Mouse (Mus musculus): ENCODE results near the gene Bag6. TPM values are rescaled to one million over a fixed set of nuclear protein-coding genes. Genes with fewer than 3 reads are reported as not detected.

The Bag6 gene
- total RNA-seq, 2 experiments from 2014 or later = 23.8 to 48.1 TPM

DNA sequence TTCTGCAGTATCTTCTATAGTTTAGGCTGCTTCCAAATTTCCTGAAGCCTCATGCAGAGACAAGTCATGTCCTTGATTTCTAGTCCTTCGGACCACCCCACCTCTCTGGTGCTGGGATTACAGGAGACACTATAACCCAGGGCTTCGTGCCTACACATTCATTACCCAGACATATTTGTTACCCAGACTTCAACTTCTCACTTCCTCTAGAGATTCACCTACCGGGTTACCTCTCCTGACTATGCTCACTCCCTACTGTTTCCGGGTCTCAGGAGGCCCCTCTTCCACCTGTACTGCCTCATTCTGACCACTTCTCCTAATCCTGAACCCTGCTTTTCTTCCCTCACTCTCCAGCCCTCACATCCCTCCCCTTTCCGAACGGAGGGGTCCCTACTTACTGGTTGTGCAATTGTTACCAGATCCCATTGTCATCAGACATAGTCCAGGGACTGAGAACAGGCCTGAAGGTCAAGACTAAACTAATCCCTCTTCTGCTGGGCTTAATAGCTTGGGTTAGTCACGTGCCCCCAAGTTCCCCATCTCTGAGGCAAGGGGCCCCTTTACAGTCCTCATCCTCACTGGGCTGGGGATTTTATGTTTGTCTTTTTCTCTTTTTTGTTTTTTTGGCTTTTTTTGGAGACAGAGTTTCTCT, 53.1 kb downstream of the Bag6 start, which contains the start of gene Lst1:
Lst1 (minus strand) TSS at position 481 of the 652 bp plus-strand sequence.
- ATAC-seq (replicated peaks; ENCODE audit: low FRiP score, poor library complexity, severe bottlenecking) = no peak

GRCm38 (mm10) chr17:35189186-35189585, 54.2 kb downstream of the Bag6 start:
- no peak for ATAC-seq (replicated peaks; ENCODE audit: low FRiP score, poor library complexity, severe bottlenecking)

- ATAC-seq (replicated peaks; ENCODE audit: low FRiP score, poor library complexity, severe bottlenecking) = no peak
These were observed 55.1 kb downstream of the Bag6 start for GRCm38 (mm10) chr17:35190096-35190495.

- no peak for ATAC-seq (replicated peaks; ENCODE audit: low FRiP score, poor library complexity, severe bottlenecking)
These were observed 56.7 kb downstream of the Bag6 start for GRCm38 (mm10) chr17:35191723-35192122.

DNA sequence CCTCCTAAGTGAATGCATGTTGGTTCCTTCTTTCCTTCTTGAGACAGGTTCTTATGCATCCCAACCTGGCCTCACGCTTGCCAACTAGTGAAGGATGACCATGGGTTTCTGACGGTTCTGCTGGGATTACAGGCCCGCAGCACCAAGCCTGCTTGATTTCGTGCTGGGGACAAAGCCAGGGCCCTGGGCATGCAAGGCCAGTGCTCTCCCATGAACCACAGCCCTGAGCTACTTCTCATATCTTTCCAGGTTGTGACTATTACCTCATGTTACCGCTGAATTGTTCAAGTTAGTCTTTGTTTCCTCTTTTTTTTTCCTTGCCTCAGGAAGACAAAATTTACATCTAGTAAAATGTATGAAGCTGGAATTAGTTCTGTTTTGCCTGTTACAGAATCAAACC, 57.9 kb downstream of the Bag6 start:
- ATAC-seq (replicated peaks; ENCODE audit: low FRiP score, poor library complexity, severe bottlenecking) = no peak

GRCm38 (mm10) chr17:35193881-35194843, 59.2 kb downstream of the Bag6 start, which contains the start of gene Ltb:
TSS of gene Ltb (plus strand) at chr17:35194439.
- no peak for ATAC-seq (replicated peaks; ENCODE audit: low FRiP score, poor library complexity, severe bottlenecking)

GRCm38 (mm10) chr17:35194844-35195630, 60.1 kb downstream of the Bag6 start:
- no peak for ATAC-seq (replicated peaks; ENCODE audit: low FRiP score, poor library complexity, severe bottlenecking)

DNA sequence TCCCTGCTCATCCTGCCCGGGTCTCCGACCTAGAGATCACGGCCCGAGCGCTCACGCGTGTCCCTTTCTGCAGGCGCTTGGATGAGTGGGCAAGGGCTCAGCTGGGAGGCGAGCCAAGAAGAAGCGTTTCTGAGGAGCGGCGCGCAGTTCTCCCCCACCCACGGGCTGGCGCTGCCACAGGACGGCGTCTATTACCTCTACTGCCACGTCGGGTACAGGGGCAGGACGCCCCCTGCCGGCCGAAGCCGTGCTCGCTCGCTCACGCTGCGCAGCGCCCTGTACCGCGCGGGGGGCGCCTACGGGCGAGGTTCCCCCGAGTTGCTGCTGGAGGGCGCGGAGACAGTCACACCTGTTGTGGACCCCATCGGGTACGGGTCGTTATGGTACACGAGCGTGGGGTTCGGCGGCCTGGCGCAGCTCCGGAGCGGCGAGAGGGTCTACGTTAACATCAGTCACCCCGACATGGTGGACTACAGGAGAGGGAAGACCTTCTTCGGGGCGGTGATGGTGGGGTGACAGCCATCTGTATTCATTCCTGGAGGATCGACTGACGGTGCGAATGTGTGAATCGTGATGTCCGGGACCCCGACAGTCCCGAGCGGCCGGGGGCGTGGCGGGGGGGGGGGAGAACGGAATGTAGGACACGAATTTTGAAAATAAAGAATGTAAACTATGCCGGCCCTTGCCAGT, 60.8 kb downstream of the Bag6 start:
- peak; percentile 85 for ATAC-seq (replicated peaks; ENCODE audit: low FRiP score, poor library complexity, severe bottlenecking)

GRCm38 (mm10) chr17:35196321-35196641, 61.3 kb downstream of the Bag6 start:
- ATAC-seq (replicated peaks; ENCODE audit: low FRiP score, poor library complexity, severe bottlenecking) = no peak

Other genes with a start within 250 kb of the Bag6 start
Only the 30 nearest of the 41 such genes appear.
- gene Lsm2, start 153.3 kb upstream of the Bag6 start, total RNA-seq (2015; ENCODE audit: low replicate concordance) = 46.8 and 50.3 TPM in 2 replicates
- gene Lsm2, start 153.3 kb upstream of the Bag6 start, total RNA-seq (2017; ENCODE audit: low replicate concordance) = 11.2 and 16.7 TPM in 2 replicates
- gene Vars, start 134.2 kb upstream of the Bag6 start, total RNA-seq (2015; ENCODE audit: low replicate concordance) = 24.4 and 33.4 TPM in 2 replicates
- gene Vars, start 134.2 kb upstream of the Bag6 start, total RNA-seq (2017; ENCODE audit: low replicate concordance) = 37.4 and 45.0 TPM in 2 replicates
- not detected in 2 replicates for gene Vwa7, start 118.6 kb upstream of the Bag6 start, total RNA-seq (2015; ENCODE audit: low replicate concordance)
- gene Vwa7, start 118.6 kb upstream of the Bag6 start, total RNA-seq (2017; ENCODE audit: low replicate concordance) = not detected in 2 replicates
- gene Sapcd1, start 107.2 kb upstream of the Bag6 start, total RNA-seq (2015; ENCODE audit: low replicate concordance) = 2.3 TPM in 1 of 2 replicates, not detected in the other
- not detected in 2 replicates for gene Sapcd1, start 107.2 kb upstream of the Bag6 start, total RNA-seq (2017; ENCODE audit: low replicate concordance)
- 0.38 and 1.5 TPM in 2 replicates for gene Msh5, start 88.4 kb upstream of the Bag6 start, total RNA-seq (2015; ENCODE audit: low replicate concordance)
- gene Msh5, start 88.4 kb upstream of the Bag6 start, total RNA-seq (2017; ENCODE audit: low replicate concordance) = 5.7 and 8.8 TPM in 2 replicates
- 74.6 and 85.9 TPM in 2 replicates for gene Clic1, start 85.2 kb upstream of the Bag6 start, total RNA-seq (2015; ENCODE audit: low replicate concordance)
- 66.9 and 68.8 TPM in 2 replicates for gene Clic1, start 85.2 kb upstream of the Bag6 start, total RNA-seq (2017; ENCODE audit: low replicate concordance)
- 1.0 and 1.7 TPM in 2 replicates for gene Ddah2, start 76.1 kb upstream of the Bag6 start, total RNA-seq (2015; ENCODE audit: low replicate concordance)
- 2.2 TPM in 1 of 2 replicates, not detected in the other for gene Ddah2, start 76.1 kb upstream of the Bag6 start, total RNA-seq (2017; ENCODE audit: low replicate concordance)
- gene Ly6g6c, start 69.8 kb upstream of the Bag6 start, total RNA-seq (2015; ENCODE audit: low replicate concordance) = not detected in 2 replicates
- gene Ly6g6c, start 69.8 kb upstream of the Bag6 start, total RNA-seq (2017; ENCODE audit: low replicate concordance) = not detected in 2 replicates
- gene Mpig6b, start 69.0 kb upstream of the Bag6 start, total RNA-seq (2015; ENCODE audit: low replicate concordance) = 0.42 TPM in 1 of 2 replicates, not detected in the other
- not detected in 2 replicates for gene Mpig6b, start 69.0 kb upstream of the Bag6 start, total RNA-seq (2017; ENCODE audit: low replicate concordance)
- not detected in 2 replicates for gene Ly6g6e, start 58.3 kb upstream of the Bag6 start, total RNA-seq (2015; ENCODE audit: low replicate concordance)
- not detected in 2 replicates for gene Ly6g6e, start 58.3 kb upstream of the Bag6 start, total RNA-seq (2017; ENCODE audit: low replicate concordance)
- not detected in 2 replicates for gene Ly6g6d, start 57.1 kb upstream of the Bag6 start, total RNA-seq (2015; ENCODE audit: low replicate concordance)
- gene Ly6g6d, start 57.1 kb upstream of the Bag6 start, total RNA-seq (2017; ENCODE audit: low replicate concordance) = 1.4 TPM in 1 of 2 replicates, not detected in the other
- not detected in 2 replicates for gene Ly6g6f, start 49.6 kb upstream of the Bag6 start, total RNA-seq (2015; ENCODE audit: low replicate concordance)
- gene Ly6g6f, start 49.6 kb upstream of the Bag6 start, total RNA-seq (2017; ENCODE audit: low replicate concordance) = not detected in 2 replicates
- 28.1 and 36.8 TPM in 2 replicates for gene Abhd16a, start 45.9 kb upstream of the Bag6 start, total RNA-seq (2015; ENCODE audit: low replicate concordance)
- 33.3 and 63.0 TPM in 2 replicates for gene Abhd16a, start 45.9 kb upstream of the Bag6 start, total RNA-seq (2017; ENCODE audit: low replicate concordance)
- gene Ly6g5c, start 26.9 kb upstream of the Bag6 start, total RNA-seq (2015; ENCODE audit: low replicate concordance) = not detected in 2 replicates
- gene Ly6g5c, start 26.9 kb upstream of the Bag6 start, total RNA-seq (2017; ENCODE audit: low replicate concordance) = not detected in 2 replicates
- 7.7 TPM in 1 of 2 replicates, not detected in the other for gene Ly6g5b, start 19.8 kb upstream of the Bag6 start, total RNA-seq (2015; ENCODE audit: low replicate concordance)
- 0.34 TPM in 1 of 2 replicates, not detected in the other for gene Ly6g5b, start 19.8 kb upstream of the Bag6 start, total RNA-seq (2017; ENCODE audit: low replicate concordance)
- 10.9 and 14.8 TPM in 2 replicates for gene Gpank1, start 13.7 kb upstream of the Bag6 start, total RNA-seq (2015; ENCODE audit: low replicate concordance)
- 15.8 and 20.4 TPM in 2 replicates for gene Gpank1, start 13.7 kb upstream of the Bag6 start, total RNA-seq (2017; ENCODE audit: low replicate concordance)
- gene Csnk2b, start 13.1 kb upstream of the Bag6 start, total RNA-seq (2015; ENCODE audit: low replicate concordance) = 156 and 181 TPM in 2 replicates
- 76.5 and 112 TPM in 2 replicates for gene Csnk2b, start 13.1 kb upstream of the Bag6 start, total RNA-seq (2017; ENCODE audit: low replicate concordance)
- gene D17H6S53E, start 8.8 kb upstream of the Bag6 start, total RNA-seq (2015; ENCODE audit: low replicate concordance) = 0.63 and 1.5 TPM in 2 replicates
- 2.6 and 2.8 TPM in 2 replicates for gene D17H6S53E, start 8.8 kb upstream of the Bag6 start, total RNA-seq (2017; ENCODE audit: low replicate concordance)
- not detected in 2 replicates for gene Apom, start 3.1 kb upstream of the Bag6 start, total RNA-seq (2015; ENCODE audit: low replicate concordance)
- gene Apom, start 3.1 kb upstream of the Bag6 start, total RNA-seq (2017; ENCODE audit: low replicate concordance) = 0.94 TPM in 1 of 2 replicates, not detected in the other
- 70.2 and 111 TPM in 2 replicates for gene Prrc2a, start 29.7 kb downstream of the Bag6 start, total RNA-seq (2015; ENCODE audit: low replicate concordance)
- 15.1 and 22.6 TPM in 2 replicates for gene Prrc2a, start 29.7 kb downstream of the Bag6 start, total RNA-seq (2017; ENCODE audit: low replicate concordance)
- gene Aif1, start 40.9 kb downstream of the Bag6 start, total RNA-seq (2015; ENCODE audit: low replicate concordance) = 14.4 and 19.8 TPM in 2 replicates
- 8.7 and 15.8 TPM in 2 replicates for gene Aif1, start 40.9 kb downstream of the Bag6 start, total RNA-seq (2017; ENCODE audit: low replicate concordance)
- gene Lst1, start 53.3 kb downstream of the Bag6 start, total RNA-seq (2015; ENCODE audit: low replicate concordance) = 55.5 and 77.7 TPM in 2 replicates
- gene Lst1, start 53.3 kb downstream of the Bag6 start, total RNA-seq (2017; ENCODE audit: low replicate concordance) = 32.2 and 57.3 TPM in 2 replicates
- gene Ltb, start 59.3 kb downstream of the Bag6 start, total RNA-seq (2015; ENCODE audit: low replicate concordance) = 4.6 TPM in 1 of 2 replicates, not detected in the other
- 1.7 and 3.8 TPM in 2 replicates for gene Ltb, start 59.3 kb downstream of the Bag6 start, total RNA-seq (2017; ENCODE audit: low replicate concordance)
- 10.7 and 19.2 TPM in 2 replicates for gene Tnf, start 66.8 kb downstream of the Bag6 start, total RNA-seq (2015; ENCODE audit: low replicate concordance)
- gene Tnf, start 66.8 kb downstream of the Bag6 start, total RNA-seq (2017; ENCODE audit: low replicate concordance) = 2.8 and 8.3 TPM in 2 replicates
- gene Lta, start 70.2 kb downstream of the Bag6 start, total RNA-seq (2015; ENCODE audit: low replicate concordance) = not detected in 2 replicates
- not detected in 2 replicates for gene Lta, start 70.2 kb downstream of the Bag6 start, total RNA-seq (2017; ENCODE audit: low replicate concordance)
- gene Gm16181, start 85.7 kb downstream of the Bag6 start, total RNA-seq (2015; ENCODE audit: low replicate concordance) = not detected in 2 replicates
- not detected in 2 replicates for gene Gm16181, start 85.7 kb downstream of the Bag6 start, total RNA-seq (2017; ENCODE audit: low replicate concordance)
- 1.0 and 2.7 TPM in 2 replicates for gene Atp6v1g2, start 98.5 kb downstream of the Bag6 start, total RNA-seq (2015; ENCODE audit: low replicate concordance)
- gene Atp6v1g2, start 98.5 kb downstream of the Bag6 start, total RNA-seq (2017; ENCODE audit: low replicate concordance) = 3.8 TPM in 1 of 2 replicates, not detected in the other
- 0.58 and 1.0 TPM in 2 replicates for gene Nfkbil1, start 100.6 kb downstream of the Bag6 start, total RNA-seq (2015; ENCODE audit: low replicate concordance)
- gene Nfkbil1, start 100.6 kb downstream of the Bag6 start, total RNA-seq (2017; ENCODE audit: low replicate concordance) = 2.2 TPM in 1 of 2 replicates, not detected in the other
- 65.7 and 80.5 TPM in 2 replicates for gene Ddx39b, start 106.6 kb downstream of the Bag6 start, total RNA-seq (2015; ENCODE audit: low replicate concordance)
- 48.1 and 50.2 TPM in 2 replicates for gene Ddx39b, start 106.6 kb downstream of the Bag6 start, total RNA-seq (2017; ENCODE audit: low replicate concordance)
- gene H2-D1, start 127.6 kb downstream of the Bag6 start, total RNA-seq (2015; ENCODE audit: low replicate concordance) = 117 and 224 TPM in 2 replicates
- gene H2-D1, start 127.6 kb downstream of the Bag6 start, total RNA-seq (2017; ENCODE audit: low replicate concordance) = 217 and 402 TPM in 2 replicates

Measured in erythroblast, adult 5-6 weeks (primary cell).